Mouse (Mus musculus): ENCODE results near the gene Ccdc151.

Gene Ccdc151

DNA sequence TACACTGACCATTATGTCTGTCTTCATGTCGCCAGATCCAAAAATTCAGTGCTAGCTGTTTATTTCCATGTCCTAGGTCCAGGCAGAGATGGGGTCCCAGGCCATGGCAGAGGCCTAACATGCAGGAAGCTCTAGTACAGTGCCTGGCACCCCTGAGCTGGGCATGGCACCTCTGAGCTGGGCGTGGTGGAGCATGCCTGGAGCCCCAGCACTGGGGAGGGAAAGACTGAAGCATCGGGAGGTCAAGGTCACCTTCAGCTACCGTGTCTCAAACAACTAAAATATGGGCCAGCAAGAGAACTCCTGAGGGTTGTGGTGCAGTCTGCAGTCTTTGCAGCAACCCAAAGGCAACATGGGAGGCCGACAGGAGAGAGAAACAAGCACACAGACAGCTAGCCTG, 44.1 kb downstream of the Ccdc151 start:
- DNase-seq (ENCODE audit: low spot score), result no peak

DNA sequence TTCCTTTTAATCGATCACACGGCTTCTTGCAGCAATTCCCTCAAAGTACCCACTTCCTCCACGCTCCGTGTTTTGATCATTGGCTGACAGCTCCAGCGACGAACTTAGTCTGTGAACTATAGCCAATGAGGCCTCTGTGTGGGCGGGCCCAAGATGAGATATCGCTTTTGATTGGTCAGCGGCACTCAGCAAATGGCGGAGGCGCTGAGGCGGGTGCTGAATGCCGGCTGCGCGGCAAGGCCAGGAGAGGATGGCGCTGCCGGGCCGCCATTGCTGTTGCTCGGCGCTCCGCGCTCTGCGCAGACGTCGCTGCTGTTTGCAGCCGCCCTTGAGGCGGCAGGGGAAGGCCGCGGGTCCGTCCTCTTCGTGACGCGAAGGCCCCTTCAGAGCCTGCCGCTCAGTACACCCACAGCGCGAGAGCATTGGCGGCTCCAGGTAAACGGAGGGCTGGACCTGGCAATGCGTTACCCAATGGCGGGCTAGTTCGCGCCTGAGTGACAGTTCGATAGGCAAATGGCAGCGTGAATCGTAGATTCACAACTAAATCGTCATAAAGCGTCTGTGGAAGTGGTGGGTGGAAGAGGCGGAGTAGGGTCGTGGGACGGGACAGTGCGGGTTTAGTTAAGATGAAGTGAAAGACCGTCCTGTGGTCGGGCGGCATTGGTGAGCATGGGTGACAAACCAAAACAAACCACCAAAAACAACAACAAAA, 46.7 kb downstream of the Ccdc151 start, which contains the start of gene Swsap1:
Swsap1 (plus strand) TSS at position 186 of the 712 bp plus-strand sequence.
- DNase-seq (ENCODE audit: low spot score), result peak; percentile 97

DNA sequence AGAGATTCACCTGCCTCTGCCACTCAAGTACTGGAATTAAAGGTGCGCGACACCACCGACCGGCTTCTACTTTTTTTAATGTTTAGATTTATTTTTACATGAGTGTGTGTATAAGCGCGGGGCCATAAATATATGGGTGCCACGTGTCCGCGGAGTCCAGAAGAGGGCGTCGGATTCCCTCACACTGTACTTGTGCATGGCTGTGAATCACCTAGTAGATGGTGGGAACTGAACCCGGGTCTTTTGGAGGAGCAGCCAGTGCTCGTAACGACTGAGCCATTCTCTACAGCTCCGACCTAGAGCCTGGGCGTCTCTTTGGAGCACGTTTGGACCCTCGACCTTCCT, 47.2 kb downstream of the Ccdc151 start:
- DNase-seq (ENCODE audit: low spot score), result no peak

GRCm38 (mm10) chr9:21954635-21955034, 47.8 kb downstream of the Ccdc151 start:
- no peak for DNase-seq (ENCODE audit: low spot score)

DNA sequence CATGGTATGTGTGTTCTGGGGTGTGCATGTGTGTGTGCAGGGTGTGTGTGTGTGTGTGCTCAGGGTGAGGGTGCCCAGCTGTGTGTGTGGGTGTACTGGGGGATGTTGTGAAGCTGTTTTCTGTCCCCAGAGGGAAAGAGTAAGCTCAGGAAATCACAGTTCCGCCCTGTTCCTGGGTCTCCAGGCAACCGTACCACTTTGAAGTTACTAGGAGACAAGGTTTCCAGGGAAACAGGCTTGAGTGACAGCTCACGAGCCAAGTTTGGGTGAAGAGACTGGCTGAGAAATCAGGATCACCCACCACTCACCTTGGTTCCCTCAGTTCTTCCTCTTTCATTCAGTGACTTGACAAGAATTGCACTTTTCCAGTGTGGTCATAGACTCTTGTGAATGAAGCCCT, 48.8 kb downstream of the Ccdc151 start:
- DNase-seq (ENCODE audit: low spot score), result no peak

GRCm38 (mm10) chr9:21951977-21952376, 50.5 kb downstream of the Ccdc151 start:
- DNase-seq (ENCODE audit: low spot score), result no peak

DNA sequence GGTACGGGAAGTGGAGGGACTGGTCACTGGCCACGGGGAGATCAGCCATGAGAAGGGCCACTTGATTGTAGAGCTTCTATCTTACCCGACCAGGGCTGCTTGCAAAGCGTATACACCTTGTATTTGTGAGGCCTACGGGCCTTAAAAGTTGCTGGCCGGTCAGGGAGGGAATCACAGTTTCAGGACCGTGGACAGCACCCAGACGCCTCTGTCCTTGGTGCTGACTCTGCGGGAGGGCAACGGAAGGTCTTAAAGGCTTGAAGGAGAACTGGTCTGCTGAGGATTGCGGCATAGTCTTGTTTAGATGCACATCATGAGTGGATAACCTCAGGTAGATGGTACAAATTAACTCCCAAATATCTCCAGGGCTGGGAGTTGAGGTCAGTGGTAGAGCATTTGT, 52.1 kb downstream of the Ccdc151 start:
- peak; percentile 90 for DNase-seq (ENCODE audit: low spot score)

DNA sequence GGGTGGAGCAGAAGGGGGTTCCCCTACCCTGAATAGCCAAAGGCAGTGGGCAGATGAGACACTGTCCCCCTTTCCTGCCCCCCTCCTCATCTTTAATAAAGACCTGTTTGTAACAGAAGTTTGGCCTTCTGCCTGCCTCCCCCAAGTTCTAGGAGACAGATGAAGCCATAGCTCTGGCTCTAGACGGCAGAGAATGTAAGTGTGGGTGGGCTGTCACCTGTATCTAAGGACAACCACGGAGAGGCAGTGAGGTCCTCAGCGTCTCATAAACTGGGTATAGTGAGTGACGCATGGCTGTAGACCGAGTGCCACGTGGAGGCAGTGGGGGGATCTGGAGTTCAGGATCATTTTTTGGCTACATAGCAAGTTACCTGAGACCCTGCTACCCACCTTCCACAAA, 53.6 kb downstream of the Ccdc151 start:
- no peak for DNase-seq (ENCODE audit: low spot score)

DNA sequence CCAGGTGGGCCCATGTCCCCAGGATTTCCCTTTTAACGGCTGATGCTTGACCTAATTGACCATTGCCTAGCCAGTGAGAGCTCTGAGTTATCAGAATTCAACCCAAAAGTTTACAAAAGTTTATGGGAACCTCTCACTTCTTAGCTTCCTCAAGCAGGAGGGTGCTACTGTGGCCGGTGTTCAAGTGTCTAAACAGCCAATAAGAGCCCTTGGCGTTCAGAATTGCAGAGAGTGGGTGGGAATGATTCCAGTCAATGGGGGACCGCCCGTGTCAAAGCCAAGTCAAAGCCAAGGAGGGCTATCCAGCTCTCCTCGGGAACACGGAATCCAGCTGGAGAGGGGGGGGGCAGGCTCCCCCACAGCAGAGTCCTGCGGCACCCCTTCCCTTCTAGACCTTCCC, 54.3 kb downstream of the Ccdc151 start:
- DNase-seq (ENCODE audit: low spot score), result no peak

GRCm38 (mm10) chr9:21947540-21948130, 54.8 kb downstream of the Ccdc151 start:
- DNase-seq (ENCODE audit: low spot score), result no peak

DNA sequence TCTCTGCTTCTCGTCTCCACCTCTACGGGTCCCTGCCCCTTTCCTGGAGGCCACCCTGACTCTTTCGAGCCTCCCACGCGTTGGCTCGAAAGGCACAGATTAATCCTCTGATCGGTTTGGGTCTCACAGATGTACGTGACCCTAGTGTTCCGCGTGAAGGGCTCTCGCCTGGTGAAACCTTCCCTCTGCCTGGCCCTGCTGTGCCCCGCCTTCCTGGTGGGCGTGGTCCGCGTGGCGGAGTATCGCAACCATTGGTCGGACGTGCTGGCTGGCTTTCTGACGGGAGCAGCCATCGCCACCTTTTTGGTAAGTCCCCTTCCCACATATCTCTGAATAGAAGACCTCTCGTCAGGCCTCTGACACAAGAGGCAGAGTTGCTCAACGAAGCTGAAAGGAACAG, 58.2 kb downstream of the Ccdc151 start:
- DNase-seq (ENCODE audit: low spot score), result no peak

- DNase-seq (ENCODE audit: low spot score), result no peak
Observed at GRCm38 (mm10) chr9:21943638-21944037, 58.8 kb downstream of the Ccdc151 start.

- DNase-seq (ENCODE audit: low spot score), result no peak
Observed at GRCm38 (mm10) chr9:21943046-21943445, 59.4 kb downstream of the Ccdc151 start.
